Mouse (Mus musculus): ENCODE results near the gene Safb. TPM values are rescaled to one million over a fixed set of nuclear protein-coding genes. Genes with fewer than 3 reads are reported as not detected.

The Safb gene
- total RNA-seq, 2 experiments from 2014 or later: 96.9 to 117 TPM

- DNase-seq (ENCODE audit: low spot score in 2 of 2): no peak
These were observed 25.2 kb upstream of the Safb start for GRCm38 (mm10) chr17:56559386-56559785.

DNA sequence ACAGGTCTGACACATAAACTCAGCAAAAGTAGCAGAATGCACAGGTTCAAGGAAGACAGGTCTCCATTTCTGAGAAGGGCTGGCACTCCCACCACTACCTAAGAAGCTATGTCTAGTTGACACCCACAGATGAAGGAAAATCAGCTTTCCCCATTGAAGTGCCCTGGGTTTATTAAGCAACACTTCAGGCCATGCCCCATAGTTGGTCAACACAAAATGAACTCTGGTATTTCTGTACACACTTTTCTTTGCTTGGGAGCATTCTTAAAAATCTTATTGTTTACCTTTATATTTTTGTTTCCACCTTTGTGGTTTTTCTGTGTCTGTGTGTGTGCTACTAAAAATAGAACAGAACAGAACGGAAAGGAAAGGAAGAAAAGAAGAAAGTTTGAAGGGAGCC lies 24.5 kb upstream of the Safb start:
- DNase-seq (ENCODE audit: low spot score in 2 of 2): no peak

DNA sequence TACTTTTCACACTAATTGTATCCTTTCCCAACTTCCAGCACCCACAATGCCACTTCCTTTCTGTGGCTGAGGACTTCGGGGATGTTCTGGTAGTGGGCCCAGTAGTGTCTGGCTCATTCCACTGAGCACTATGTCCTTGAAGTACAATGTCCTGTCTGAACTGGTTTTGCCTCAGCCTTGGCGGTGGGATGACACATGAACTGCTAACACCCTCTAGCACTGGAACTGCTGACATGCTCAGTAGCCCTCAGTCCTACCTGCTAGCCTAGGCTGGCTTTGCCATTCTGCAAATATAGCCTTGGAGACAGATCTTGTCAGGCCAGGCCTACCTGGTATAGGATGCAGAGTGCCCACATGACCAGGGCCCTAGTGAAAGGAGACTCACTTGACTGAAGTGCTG lies 22.8 kb upstream of the Safb start:
- DNase-seq (ENCODE audit: low spot score in 2 of 2): no peak

- DNase-seq (ENCODE audit: low spot score in 2 of 2): no peak
These were observed 18.3 kb upstream of the Safb start for GRCm38 (mm10) chr17:56566293-56566692.

DNA sequence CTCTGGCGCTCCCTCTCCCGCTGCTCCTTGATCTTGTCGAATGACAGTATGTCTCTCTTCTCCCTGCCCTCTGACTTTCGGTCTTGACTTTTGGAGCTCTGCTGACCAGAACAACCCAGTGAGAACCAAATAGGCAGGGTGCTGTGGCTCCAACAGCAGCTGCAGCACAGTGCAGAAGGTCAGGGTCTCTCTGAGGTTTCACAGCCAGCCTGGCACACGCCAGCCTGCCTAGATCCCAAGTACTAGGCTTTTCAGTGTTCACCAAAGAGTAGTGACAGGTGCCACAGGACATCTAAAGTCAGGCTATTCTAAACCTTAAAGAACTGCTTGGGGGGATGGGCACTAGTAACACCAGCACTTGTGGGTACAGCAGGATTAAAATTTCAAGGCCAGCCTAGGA lies 17.7 kb upstream of the Safb start:
- no peak for DNase-seq (ENCODE audit: low spot score in 2 of 2)

DNA sequence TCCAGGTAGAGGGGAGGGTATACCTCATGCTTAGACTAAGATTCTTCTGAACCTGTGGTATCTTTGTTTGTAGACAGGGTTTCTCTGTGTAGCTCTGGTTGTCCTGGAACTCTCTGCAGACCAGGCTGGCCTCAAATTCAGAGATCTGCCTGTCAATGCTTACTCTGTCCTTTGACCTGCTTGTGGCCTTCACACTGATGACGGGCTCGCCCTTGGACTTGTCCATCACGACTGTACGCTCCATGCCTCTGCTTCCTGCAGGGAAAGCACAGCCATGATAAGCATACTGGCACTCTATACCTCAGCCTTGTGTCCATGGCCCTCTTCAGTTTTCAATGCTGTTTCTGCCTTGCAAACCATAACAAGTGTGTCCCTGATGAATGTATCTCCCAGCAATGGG lies 17.3 kb upstream of the Safb start:
- DNase-seq (ENCODE audit: low spot score in 2 of 2): no peak

GRCm38 (mm10) chr17:56570287-56570686 lies 14.3 kb upstream of the Safb start:
- DNase-seq (ENCODE audit: low spot score in 2 of 2): no peak

DNA sequence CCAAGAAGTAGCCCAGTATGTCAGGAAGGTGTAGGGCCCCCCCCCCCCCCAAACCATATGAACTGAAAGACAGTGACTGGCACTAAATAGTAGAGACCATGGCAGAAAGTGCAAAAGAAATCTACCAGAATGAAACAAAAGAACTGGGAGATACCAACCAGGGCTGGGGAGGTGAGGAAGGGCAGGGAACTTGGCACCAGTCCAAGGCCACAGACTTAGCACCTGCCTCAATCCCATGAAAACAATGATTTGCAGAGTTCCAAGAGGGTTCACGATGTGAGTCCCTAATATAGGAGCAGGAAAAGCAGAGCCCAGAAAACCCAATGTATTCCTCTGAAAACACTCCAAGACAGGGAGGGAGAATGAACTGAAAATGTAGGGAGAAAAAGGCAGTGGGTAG lies 12.5 kb upstream of the Safb start:
- no peak for DNase-seq (ENCODE audit: low spot score in 2 of 2)

DNA sequence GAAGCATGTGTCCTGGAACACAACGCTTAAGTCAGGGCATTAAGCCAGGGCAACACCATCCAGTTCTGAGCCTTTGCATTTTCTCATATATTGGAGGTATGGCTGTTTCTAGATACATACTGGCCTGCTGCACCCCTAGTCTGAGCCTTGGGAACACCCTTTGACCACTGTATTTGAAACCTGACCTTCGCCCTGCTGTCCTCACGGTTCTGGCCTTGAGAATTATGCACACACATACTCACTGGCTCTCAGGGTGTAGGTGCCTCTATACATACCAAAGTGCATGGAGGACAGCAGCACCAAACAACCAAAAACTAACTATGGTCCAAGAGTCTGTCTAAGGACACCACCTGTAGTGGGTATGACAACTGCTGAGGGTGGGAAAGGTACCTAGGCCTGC lies 11.7 kb upstream of the Safb start:
- no peak for DNase-seq (ENCODE audit: low spot score in 2 of 2)

DNA sequence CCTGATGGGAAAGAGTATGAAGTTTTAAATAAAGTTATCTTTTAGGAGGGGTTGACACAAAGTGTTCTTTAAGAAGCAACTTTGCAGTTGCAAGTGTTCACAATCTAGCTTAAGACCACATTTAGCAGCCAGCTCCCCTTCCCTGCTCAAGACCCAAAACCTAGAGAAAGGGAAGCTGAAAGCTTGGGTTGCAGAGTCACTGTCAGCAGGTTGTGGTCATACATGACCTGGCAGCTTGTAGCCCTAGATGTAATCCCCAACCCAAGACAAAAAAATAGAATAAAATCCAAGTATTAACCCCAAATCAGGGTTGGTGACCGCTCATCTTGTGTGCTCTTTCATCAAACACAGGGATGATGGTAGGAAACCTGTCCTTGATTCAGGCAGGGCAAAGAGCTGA lies 1.6 kb upstream of the Safb start:
- DNase-seq (ENCODE audit: low spot score in 2 of 2): no peak

DNA sequence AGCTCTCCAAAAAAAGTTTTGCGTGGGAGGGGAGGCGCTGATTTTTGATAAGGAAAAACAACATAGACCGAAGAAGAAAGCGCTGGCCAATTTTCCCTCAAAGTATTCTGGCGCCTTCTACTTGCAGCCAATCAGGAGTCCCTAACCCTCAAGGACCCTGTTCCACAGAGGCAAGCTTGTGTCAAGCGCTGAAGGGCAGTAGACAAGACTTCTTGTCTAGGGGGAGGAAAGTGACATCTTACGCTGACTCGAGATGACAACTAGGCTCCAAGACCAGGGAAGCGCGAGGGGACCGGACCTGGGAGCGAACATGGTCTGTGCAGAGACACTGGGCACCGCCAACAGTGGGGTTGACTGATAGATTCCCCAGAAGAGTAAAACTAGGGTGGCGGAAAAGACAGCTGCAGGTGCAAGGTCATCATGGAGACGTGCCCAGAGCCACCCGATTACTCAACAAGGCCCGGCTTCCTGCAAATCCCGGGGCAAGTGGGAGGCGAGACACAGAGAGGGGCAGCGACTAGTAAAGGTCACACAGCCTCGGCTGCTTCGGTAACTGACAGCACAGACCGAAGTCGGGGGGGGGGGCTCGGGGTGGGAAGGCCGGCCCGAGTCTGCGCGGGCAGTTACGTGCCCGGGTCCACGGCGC lies 891 bp upstream of the Safb start:
- peak in 1 of 2 experiments; percentile 42 for DNase-seq (ENCODE audit: low spot score in 2 of 2)

DNA sequence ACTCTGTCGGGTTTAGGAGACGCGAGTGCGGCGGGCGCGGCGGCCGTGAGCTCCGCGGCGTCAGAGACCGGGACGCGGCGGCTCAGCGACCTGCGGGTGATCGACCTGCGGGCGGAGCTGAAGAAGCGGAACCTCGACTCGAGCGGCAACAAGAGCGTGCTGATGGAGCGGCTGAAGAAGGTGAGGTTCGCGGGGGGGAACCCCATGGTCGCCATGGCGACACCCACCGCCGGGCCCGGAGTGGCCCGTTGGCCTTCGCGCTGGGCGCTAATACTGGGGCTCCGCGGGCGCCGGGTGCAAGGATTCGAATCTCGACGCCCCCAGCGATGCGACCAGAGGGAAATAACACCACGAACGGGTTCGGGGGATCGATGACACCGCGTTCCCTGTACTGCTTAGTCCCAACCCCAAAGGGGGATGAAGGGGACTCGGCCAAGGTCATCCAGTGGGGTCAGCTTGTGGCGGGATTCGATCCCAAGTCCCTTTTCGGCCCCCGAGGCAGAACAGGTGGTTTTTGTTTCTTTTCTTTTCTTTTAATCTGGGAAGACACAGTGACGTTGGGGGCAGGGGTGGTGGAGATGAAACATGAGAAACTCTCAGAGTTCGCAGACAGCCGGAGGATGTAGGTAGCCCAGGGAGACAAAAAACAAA lies 671 bp downstream of the Safb start:
- DNase-seq (ENCODE audit: low spot score in 2 of 2): peak in 1 of 2 experiments; percentile 61

- no peak for DNase-seq (ENCODE audit: low spot score in 2 of 2)
These were observed 3.1 kb downstream of the Safb start for GRCm38 (mm10) chr17:56587773-56588172.

GRCm38 (mm10) chr17:56588921-56589320 lies 4.3 kb downstream of the Safb start:
- no peak for DNase-seq (ENCODE audit: low spot score in 2 of 2)

DNA sequence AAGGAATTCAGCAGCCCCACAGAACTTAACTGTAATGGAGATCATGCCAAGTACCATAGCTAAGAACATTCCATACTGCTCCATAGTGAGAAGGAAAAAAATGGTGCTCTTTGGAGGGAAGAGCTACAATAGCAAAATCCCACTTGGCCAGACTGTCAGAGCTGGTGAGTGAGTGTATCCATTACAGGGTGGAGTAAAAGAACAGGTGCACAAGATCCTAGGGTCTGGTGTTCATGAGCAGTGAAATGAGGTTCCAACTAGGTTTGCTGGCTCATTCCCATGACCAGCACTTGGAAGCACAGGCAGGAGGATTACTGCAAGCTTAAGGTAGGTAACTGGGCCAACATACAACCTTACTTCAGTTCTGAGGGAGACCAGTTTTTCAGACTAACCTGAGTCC lies 7.9 kb downstream of the Safb start:
- DNase-seq (ENCODE audit: low spot score in 2 of 2): no peak

DNA sequence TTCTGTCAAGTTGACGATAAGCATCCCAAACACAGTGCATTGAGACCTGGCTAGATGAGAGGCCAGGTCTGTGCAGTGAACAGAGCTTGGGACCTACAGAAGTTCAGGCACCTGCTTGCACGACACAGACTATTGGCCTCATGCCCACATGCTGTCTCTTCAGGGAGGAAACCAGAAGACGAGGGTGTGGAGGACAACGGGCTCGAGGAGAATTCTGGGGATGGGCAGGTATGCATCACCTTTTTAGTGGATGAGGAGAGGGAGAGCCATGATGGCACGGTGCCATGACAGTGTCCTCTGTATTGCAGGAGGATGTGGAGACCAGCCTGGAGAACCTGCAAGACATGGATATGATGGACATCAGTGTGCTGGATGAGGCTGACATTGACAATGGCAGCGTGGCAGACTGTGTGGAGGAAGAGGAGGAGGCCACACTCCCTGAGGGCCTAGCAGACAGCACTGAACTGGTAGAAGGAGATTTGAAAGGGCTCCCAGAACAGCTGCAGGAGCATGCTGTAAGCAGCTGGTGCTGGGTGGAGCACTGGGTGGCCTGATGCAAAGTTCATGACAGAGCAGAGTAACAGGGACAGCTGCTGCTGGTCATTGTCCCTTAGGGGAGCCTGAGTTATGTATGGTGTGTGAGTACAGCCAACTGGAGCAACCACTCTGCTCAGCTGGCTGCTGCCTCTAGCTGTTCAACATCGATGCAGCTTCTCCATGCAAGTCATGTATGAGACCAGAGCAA lies 9.1 kb downstream of the Safb start:
- peak in 1 of 2 experiments; percentile 59 for DNase-seq (ENCODE audit: low spot score in 2 of 2)

DNA sequence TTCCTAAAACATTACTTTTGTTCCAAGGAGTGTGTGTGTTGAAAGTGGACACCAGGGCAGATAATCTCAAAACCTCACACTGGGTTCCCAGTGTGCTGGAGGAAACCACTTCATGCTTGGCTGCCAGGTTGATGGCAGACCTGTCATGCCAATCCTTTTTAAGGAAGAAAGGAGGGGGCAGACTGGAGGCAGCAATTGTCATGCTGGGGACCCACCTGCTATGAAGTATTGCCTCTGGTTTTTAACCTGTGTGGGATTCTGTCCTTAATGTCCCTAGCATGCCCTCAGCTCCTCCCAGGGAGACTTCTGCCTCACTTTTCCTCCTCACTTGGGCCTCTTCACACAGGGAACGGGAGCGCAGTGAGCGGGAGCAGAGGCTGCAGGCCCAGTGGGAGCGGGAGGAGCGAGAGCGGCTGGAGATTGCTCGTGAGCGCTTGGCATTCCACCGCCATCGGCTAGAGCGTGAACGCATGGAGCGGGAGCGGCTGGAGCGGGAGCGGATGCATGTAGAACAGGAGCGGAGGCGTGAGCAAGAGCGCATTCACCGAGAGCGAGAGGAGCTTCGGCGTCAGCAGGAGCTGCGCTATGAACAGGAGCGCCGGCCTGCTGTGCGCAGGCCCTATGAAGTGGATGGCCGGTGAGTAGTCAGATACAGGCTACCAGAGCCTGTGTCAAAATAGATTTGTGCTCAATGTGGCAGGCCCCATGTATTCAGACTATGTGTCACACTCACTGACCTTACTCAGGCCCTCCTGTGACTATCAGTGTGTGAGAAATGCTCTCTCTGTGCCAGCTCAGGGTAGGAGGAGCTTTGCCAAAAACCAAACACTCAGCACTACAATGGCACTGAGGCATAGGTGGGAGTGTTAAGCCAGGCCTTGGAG lies 18.8 kb downstream of the Safb start:
- no peak for DNase-seq (ENCODE audit: low spot score in 2 of 2)

DNA sequence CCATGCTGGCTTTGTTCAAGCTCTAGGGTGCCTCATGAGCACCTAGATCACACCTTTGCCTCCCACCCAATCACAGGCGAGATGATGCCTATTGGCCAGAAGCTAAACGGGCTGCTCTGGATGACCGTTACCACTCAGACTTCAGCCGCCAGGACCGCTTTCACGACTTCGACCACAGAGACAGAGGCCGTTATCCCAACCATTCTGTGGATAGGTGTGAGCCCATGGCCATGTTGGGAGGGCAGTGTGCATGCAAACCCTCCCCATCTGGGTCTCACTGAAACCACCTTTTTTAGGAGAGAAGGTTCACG lies 19.4 kb downstream of the Safb start:
- DNase-seq (ENCODE audit: low spot score in 2 of 2): no peak

GRCm38 (mm10) chr17:56604422-56604821 lies 19.8 kb downstream of the Safb start:
- no peak for DNase-seq (ENCODE audit: low spot score in 2 of 2)

- no peak for DNase-seq (ENCODE audit: low spot score in 2 of 2)
These were observed 20.8 kb downstream of the Safb start for GRCm38 (mm10) chr17:56605431-56605830.

DNA sequence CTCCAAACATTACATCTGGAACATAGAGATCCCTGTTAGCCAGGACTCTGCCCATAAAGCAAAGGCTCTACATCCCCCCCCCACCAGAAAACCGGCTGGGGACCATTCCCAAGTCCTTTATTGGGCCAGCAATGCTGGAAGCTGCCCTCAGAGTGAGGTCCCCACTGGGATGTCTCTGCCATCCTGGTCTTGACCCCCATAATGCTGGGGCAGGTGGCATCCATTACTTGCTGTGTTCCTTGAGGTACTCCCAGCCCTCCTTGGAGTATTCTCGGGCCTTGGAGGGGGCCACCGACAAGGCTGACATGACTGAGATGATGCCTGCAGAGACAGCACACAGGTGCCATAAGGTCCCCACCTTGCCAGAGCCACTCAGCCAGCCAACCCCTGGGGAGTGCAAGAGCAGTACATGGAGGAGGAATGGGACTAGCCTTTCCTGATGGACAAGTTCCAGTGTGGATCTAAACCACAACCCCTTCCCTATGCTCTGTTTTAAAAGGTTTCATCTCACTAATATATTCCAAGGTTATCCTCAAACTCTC lies 23.0 kb downstream of the Safb start:
- no peak for DNase-seq (ENCODE audit: low spot score in 2 of 2)
